Mouse (Mus musculus) liver, embryonic 14.5 days (tissue): Measurements from ENCODE around the gene Mrap. TPM values are rescaled to one million over a fixed set of nuclear protein-coding genes. Genes with fewer than 3 reads are reported as not detected.
A peak's percentile ranks its signal among the peaks of the same experiment; 100 is the strongest.

Experiments used
- ATAC-seq: fragments of 200-750 bp; cut with Nextera tagmentation; 2 replicates; pipeline ENCODE4 v1.8.0; 2017; ENCODE audit warnings: moderate number of reproducible peaks, mild to moderate bottlenecking, moderate library complexity; ENCODE audit not compliant: insufficient read depth
- DNase-seq, 3 experiments: peaks; one replicate each; pipeline ENCODE4 v3.0.0-alpha.2; 2012 to 2013; ENCODE audit warnings: low read depth in 3 of 3, low spot score in 3 of 3
- H3K27ac ChIP-seq: fragments of 300-500 bp; sonication (generic); 2 replicates; pipeline ENCODE4 v1.5.1; 2014; ENCODE audit warnings: moderate library complexity, mild to moderate bottlenecking, control low read depth, inconsistent platforms
- H3K27me3 ChIP-seq: fragments of 300-500 bp; sonication (generic); 2 replicates; pipeline ENCODE4 v1.6.1; 2014; ENCODE audit warnings: mild to moderate bottlenecking, low read length, moderate library complexity; ENCODE audit not compliant: control insufficient read depth, insufficient read depth
- H3K36me3 ChIP-seq: fragments of 300-500 bp; sonication (generic); replicated peaks from 2 replicates; pipeline ENCODE4 v1.6.1; 2014; ENCODE audit warnings: low read depth; ENCODE audit not compliant: control insufficient read depth, insufficient read depth
- H3K4me1 ChIP-seq, 2 experiments: fragments of 200-500 bp in 1 of 2; fragments of 300-500 bp in 1 of 2; sonication (generic) in 1 of 2; replicated peaks; 2 replicates each; pipeline ENCODE4 v1.6.1; 2012 to 2014; ENCODE audit warnings: antibody characterized with exemption in 1 of 2, inconsistent platforms in 1 of 2, low read length in 1 of 2; ENCODE audit not compliant: control insufficient read depth in 2 of 2, insufficient read depth in 2 of 2
- H3K4me2 ChIP-seq: fragments of 300-500 bp; sonication (generic); 2 replicates; pipeline ENCODE4 v1.6.1; 2014; ENCODE audit warnings: low read depth, mild to moderate bottlenecking, control low read depth, moderate library complexity
- H3K4me3 ChIP-seq, 2 experiments: fragments of 200-500 bp in 1 of 2; fragments of 300-500 bp in 1 of 2; sonication (generic) in 1 of 2; 2 replicates each; pipeline ENCODE4 v1.5.1; 2012 to 2014; ENCODE audit warnings: low read depth in 2 of 2, low read length in 2 of 2, mild to moderate bottlenecking in 2 of 2, control low read depth in 1 of 2, inconsistent platforms in 1 of 2, moderate library complexity in 1 of 2; ENCODE audit not compliant: insufficient read depth in 1 of 2
- H3K9ac ChIP-seq: fragments of 300-500 bp; sonication (generic); replicated peaks from 2 replicates; pipeline ENCODE4 v1.6.1; 2014; ENCODE audit warnings: mild to moderate bottlenecking, control low read depth, moderate library complexity
- H3K9me3 ChIP-seq: fragments of 300-500 bp; sonication (generic); 2 replicates; pipeline ENCODE4 v1.6.1; 2016; ENCODE audit warnings: low read length, mixed read lengths; ENCODE audit not compliant: control insufficient read depth
- CTCF ChIP-seq: IDR thresholded peaks from 2 replicates; pipeline ENCODE4 v1.5.1; 2016; ENCODE audit warnings: antibody characterized with exemption, low read depth, control low read depth
- EP300 ChIP-seq: IDR thresholded peaks from 2 replicates; pipeline ENCODE4 v1.6.1; 2016; ENCODE audit warnings: antibody characterized with exemption, low read depth
- WGBS: fragments of 180-500 bp; shearing (Covaris S2); extraction: QIAGEN DNeasy Blood & Tissue Kit; methylation state at CpG from one replicate; pipeline ENCODE4 v1.1.7; 2014; ENCODE audit not compliant: insufficient replicate concordance; 5-methylcytosine and 5-hydroxymethylcytosine counted together
- polyA plus RNA-seq, 2 experiments: library from polyadenylated mRNA; depleted of rRNA in 1 of 2; stranded (reverse) in 1 of 2; unstranded in 1 of 2; fragments of >200 nt; fragmentation: Nextera tagmentation in 1 of 2; extraction: Ambion mirVana in 1 of 2; gene quantifications; 2 replicates each; pipeline versions ENCODE4 v1.2.1 to v1.2.3; 2012 to 2014

Gene Mrap
- polyA plus RNA-seq, 2 experiments, result 45.1 to 53.6 TPM

- 81% methylated on average over 12 of the region's 12 CpGs for WGBS
- TF ChIP-seq CTCF (no peak), EP300 (no peak)
- H3K36me3 ChIP-seq, result peaks cover 15% of the 10 kb centered on the region
Observed at GRCm38 (mm10) chr16:90774216-90774615, 36.2 kb downstream of the Mrap start.

DNA sequence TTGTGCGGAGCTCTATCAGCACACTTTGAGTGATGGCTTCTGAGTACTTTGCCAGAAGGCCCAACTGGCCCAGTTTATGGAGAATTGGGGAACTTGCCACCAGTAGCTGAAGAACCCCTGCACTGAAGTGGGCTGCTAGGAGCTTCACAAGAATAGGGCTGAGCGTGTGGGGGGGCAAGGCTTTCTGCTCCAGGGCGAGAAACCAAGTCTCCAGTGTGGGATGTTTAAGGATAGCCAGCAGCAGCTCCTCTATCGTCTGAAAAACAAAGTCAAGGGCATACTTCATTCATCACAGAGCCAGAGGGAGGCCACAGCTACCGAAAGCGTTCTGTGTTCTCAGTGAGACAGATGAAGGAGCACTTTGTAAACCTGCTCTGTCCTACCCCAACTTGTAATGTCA is 36.6 kb downstream of the Mrap start:
- ATAC-seq (no peak), DNase-seq (no peak)
- Histone ChIP-seq H3K27ac (no peak overlapping the region), H3K4me2 (no peak overlapping the region), H3K9me3 (no peaks in the 10 kb centered on the region), H3K36me3 (peaks cover 14% of the 10 kb centered on the region), H3K9ac (no peak overlapping the region), H3K4me3 (no peak overlapping the region), H3K27me3 (no peaks in the 10 kb centered on the region), H3K4me1 (no peaks in the 10 kb centered on the region)
- no peak for TF ChIP-seq EP300
- TF ChIP-seq CTCF, result no peak
- WGBS, result 82% methylated on average over 6 of the region's 6 CpGs

More at GRCm38 (mm10) chr16:90774216-90774615, 36.2 kb downstream of the Mrap start:
- Histone ChIP-seq H3K9ac (no peak overlapping the region), H3K27ac (no peak overlapping the region), H3K27me3 (no peaks in the 10 kb centered on the region), H3K4me3 (no peak overlapping the region), H3K4me1 (no peaks in the 10 kb centered on the region), H3K4me2 (no peak overlapping the region), H3K9me3 (no peaks in the 10 kb centered on the region)
- DNase-seq (no peak), ATAC-seq (no peak)

DNA sequence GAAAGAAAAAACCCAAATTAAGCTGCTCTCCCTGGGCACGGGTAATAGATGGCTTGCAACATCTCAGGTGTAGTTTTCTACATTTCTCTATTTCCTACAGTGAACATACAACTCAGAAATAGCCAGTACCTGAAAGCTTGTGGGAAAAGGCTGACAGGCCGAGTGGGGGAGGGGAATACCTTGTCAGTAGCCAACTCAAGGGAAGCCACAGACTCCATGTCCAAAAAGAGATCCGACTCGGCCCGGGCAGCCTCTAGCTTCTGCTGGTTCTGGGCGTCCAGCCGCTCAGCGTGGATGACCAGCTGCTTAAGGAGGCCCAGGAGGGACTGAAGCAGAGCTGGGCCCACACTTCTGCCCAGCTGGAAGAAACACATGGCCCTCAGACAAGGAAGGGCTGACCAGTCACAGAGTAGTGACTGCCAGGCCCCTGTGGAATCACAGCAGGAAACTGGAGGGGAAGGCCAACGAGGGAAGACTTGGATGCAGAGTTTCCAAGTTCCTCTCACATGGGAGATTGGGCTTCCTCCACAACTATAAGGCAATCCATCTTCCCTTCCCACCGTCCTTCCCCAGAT is 38.0 kb downstream of the Mrap start:
- Histone ChIP-seq H3K27ac (no peak overlapping the region), H3K36me3 (peaks cover 14% of the 10 kb centered on the region), H3K4me2 (no peak overlapping the region), H3K9ac (no peak overlapping the region), H3K4me3 (no peak overlapping the region), H3K4me1 (no peaks in the 10 kb centered on the region), H3K27me3 (no peaks in the 10 kb centered on the region), H3K9me3 (no peaks in the 10 kb centered on the region)
- WGBS, result 71% methylated on average over 10 of the region's 10 CpGs
- ATAC-seq (no peak), DNase-seq (no peak)
- TF ChIP-seq CTCF (no peak), EP300 (no peak)

GRCm38 (mm10) chr16:90779783-90780182 is 41.8 kb downstream of the Mrap start:
- peaks cover 11% of the 10 kb centered on the region for H3K36me3 ChIP-seq
- H3K27ac ChIP-seq, result no peak overlapping the region
- no peaks in the 10 kb centered on the region for H3K9me3 ChIP-seq
- peak; percentile 79 for ATAC-seq
- DNase-seq, result peak; percentile 4 to 27 (median 6)
- TF ChIP-seq EP300, result no peak
- no peak for TF ChIP-seq CTCF
- WGBS, result 71% methylated on average over 11 of the region's 11 CpGs
- H3K4me1 ChIP-seq, result no peaks in the 10 kb centered on the region
- no peaks in the 10 kb centered on the region for H3K27me3 ChIP-seq
- H3K4me3 ChIP-seq, result no peak overlapping the region
- no peak overlapping the region for H3K9ac ChIP-seq
- no peak overlapping the region for H3K4me2 ChIP-seq

- TF ChIP-seq EP300 (no peak), CTCF (no peak)
- H3K4me2 ChIP-seq, result no peak overlapping the region
- H3K36me3 ChIP-seq, result peaks cover 14% of the 10 kb centered on the region
- ATAC-seq (no peak), DNase-seq (no peak)
- H3K9ac ChIP-seq, result no peak overlapping the region
- H3K9me3 ChIP-seq, result no peaks in the 10 kb centered on the region
- no peaks in the 10 kb centered on the region; a peak in 1 of 4 replicates for H3K4me1 ChIP-seq
- no peak overlapping the region for H3K27ac ChIP-seq
- H3K4me3 ChIP-seq, result no peak overlapping the region
- H3K27me3 ChIP-seq, result no peaks in the 10 kb centered on the region
- WGBS, result 86% methylated on average over 11 of the region's 11 CpGs
Observed at GRCm38 (mm10) chr16:90783302-90783701, 45.3 kb downstream of the Mrap start.
